Mouse (Mus musculus): ENCODE measurements around the gene Gm3238.
"Not testable (repeated sequence)": the region's sequence is repeated elsewhere in the genome, so short reads cannot be mapped to it uniquely, and the experiment has no call there.

Gm3238 gene

GRCm38 (mm10) chr10:77771225-77771624 is at the start of gene Gm3238:
Gene Gm3238 (minus strand): TSS chr10:77771325.
- DNase-seq: not testable (repeated sequence)

GRCm38 (mm10) chr10:77819203-77819602 is 48.1 kb upstream of the Gm3238 start:
- DNase-seq: no peak

GRCm38 (mm10) chr10:77818523-77818922 is 47.4 kb upstream of the Gm3238 start:
- no peak for DNase-seq

GRCm38 (mm10) chr10:77815514-77815913 is 44.4 kb upstream of the Gm3238 start:
- DNase-seq: peak in 1 of 2 experiments; percentile 26

GRCm38 (mm10) chr10:77814382-77814781 is 43.3 kb upstream of the Gm3238 start, which contains the start of gene Gm2696:
Gene Gm2696 (plus strand): TSS chr10:77814682.
- no peak for DNase-seq

- no peak for DNase-seq
These were observed 40.6 kb upstream of the Gm3238 start, which contains the start of gene Gm9507 for GRCm38 (mm10) chr10:77811743-77812142. Gene Gm9507 (minus strand): TSS chr10:77811843.

- no peak for DNase-seq
These were observed 33.0 kb upstream of the Gm3238 start for GRCm38 (mm10) chr10:77804095-77804494.

GRCm38 (mm10) chr10:77798921-77799508 is 27.9 kb upstream of the Gm3238 start, which contains the start of gene Gm19668:
Gene Gm19668 (minus strand): TSS chr10:77799133.
- no peak for DNase-seq

GRCm38 (mm10) chr10:77798164-77798920 is 27.2 kb upstream of the Gm3238 start:
- DNase-seq: peak; percentile 53 to 61

GRCm38 (mm10) chr10:77797677-77798076 is 26.6 kb upstream of the Gm3238 start:
- no peak for DNase-seq

GRCm38 (mm10) chr10:77794976-77795375 is 23.9 kb upstream of the Gm3238 start, which contains the start of gene Gm9639:
Gene Gm9639 (minus strand): TSS chr10:77795076.
- DNase-seq: no peak

GRCm38 (mm10) chr10:77788621-77789020 is 17.5 kb upstream of the Gm3238 start:
- no peak for DNase-seq

- peak; percentile 26 to 31 for DNase-seq
These were observed 16.8 kb upstream of the Gm3238 start, which contains the start of gene Gm7137 for GRCm38 (mm10) chr10:77787876-77788275. Gene Gm7137 (minus strand): TSS chr10:77788200.

- DNase-seq: not testable (repeated sequence)
These were observed 12.3 kb upstream of the Gm3238 start for GRCm38 (mm10) chr10:77783396-77783795.

- DNase-seq: not testable (repeated sequence)
These were observed 11.3 kb upstream of the Gm3238 start, which contains the start of gene Gm3250 for GRCm38 (mm10) chr10:77782442-77782841. Gene Gm3250 (minus strand): TSS chr10:77782542.

- not testable (repeated sequence) for DNase-seq
These were observed 5.7 kb upstream of the Gm3238 start, which contains the start of gene Gm7138 for GRCm38 (mm10) chr10:77776844-77777243. Gene Gm7138 (minus strand): TSS chr10:77776944.

- not testable (repeated sequence) for DNase-seq
These were observed 1.0 kb upstream of the Gm3238 start for GRCm38 (mm10) chr10:77772142-77772541.

- DNase-seq: no peak
These were observed 1.4 kb downstream of the Gm3238 start for GRCm38 (mm10) chr10:77769727-77770126.

- not testable (repeated sequence) for DNase-seq
These were observed 11.5 kb downstream of the Gm3238 start, which contains the start of gene Gm3233 for GRCm38 (mm10) chr10:77759582-77759981. Gene Gm3233 (minus strand): TSS chr10:77759682.

- no peak for DNase-seq
These were observed 17.7 kb downstream of the Gm3238 start for GRCm38 (mm10) chr10:77753448-77753847.

GRCm38 (mm10) chr10:77752312-77752711 is 18.8 kb downstream of the Gm3238 start:
- not testable (repeated sequence) for DNase-seq

GRCm38 (mm10) chr10:77751254-77751653 is 19.9 kb downstream of the Gm3238 start, which contains the start of gene Gm9736:
Gene Gm9736 (minus strand): TSS chr10:77751354.
- not testable (repeated sequence) for DNase-seq

- DNase-seq: peak; percentile 57 to 64
These were observed 20.4 kb downstream of the Gm3238 start for GRCm38 (mm10) chr10:77750686-77751085.
